Mouse (Mus musculus): ENCODE measurements around the gene Wnt7a.
A peak's percentile ranks its signal among the peaks of the same experiment; 100 is the strongest.

Gene Wnt7a

DNA sequence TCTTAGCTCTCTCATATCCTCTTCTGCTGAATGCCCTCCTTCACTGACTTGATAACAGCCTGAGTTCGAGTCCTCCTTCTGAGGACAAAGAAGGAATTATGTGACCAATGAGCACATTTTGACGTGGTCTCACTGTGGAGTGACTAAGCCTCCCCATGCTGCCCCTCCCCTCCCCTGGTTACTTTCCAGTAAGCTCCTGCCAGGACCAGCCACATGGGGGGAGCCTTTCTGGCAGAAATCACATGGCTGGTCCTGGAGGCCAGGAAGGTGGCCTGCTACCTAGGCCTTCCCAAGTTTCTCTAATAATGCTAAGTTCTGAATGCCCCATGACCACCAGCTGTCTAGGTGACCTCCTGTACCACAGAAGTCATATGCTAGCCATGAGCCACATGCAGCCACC, 27.3 kb downstream of the Wnt7a start:
- no peak for DNase-seq

DNA sequence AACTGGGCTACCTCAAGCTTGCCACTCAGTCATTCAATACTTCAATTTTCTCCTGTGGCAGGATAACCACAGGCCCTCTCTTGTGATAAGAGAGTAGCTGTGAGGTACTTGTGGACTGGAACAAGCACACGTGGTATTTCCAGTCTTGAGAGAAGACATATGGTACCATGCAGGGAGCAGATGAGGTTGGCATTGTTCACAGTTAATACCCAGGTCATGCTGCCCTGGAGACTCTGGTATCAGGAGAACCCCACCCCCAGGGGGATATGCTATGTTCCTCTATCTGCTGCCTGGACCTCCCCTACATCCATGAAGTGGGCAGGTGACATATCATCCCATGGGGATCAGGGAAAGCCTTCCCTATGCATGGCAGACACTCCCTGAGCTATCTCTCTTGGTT, 27.9 kb downstream of the Wnt7a start:
- no peak for DNase-seq

DNA sequence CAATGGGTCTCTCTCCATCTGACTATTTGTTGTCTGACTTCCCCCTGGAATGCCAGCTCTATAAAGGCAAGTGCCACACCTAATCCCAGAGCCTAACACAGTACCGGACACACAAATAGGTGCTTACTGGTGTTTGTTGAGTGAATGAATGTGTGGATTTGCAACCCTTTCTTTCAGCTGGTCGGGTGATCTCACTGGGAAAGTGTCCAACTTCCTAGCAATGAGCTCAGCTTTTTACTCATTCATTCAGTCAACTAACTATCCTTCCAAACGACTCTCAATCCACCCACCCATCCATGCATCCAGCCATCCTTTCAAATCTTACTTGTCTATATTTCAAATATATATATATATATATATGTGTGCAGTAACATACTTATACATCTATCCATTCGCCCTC, 31.3 kb downstream of the Wnt7a start:
- no peak for DNase-seq

DNA sequence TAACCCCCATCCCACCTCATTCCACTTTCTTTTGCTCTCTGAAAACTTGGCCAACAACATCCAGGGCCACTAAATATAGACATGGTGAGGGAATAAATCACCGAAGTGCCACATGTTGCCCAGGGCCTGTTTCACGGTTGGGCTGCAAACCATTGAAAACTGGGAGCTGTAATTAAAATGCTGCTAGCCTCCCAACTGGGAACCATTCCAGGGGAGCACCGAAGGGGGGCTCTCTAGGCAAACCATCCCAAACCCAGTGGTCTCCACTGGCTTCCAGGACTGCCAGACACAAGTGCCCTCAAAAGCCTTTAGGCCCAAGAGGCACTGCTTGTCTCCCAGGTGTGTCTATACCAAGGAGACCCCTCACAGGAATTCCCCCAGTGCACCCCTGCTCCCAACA, 31.9 kb downstream of the Wnt7a start:
- no peak for DNase-seq

DNA sequence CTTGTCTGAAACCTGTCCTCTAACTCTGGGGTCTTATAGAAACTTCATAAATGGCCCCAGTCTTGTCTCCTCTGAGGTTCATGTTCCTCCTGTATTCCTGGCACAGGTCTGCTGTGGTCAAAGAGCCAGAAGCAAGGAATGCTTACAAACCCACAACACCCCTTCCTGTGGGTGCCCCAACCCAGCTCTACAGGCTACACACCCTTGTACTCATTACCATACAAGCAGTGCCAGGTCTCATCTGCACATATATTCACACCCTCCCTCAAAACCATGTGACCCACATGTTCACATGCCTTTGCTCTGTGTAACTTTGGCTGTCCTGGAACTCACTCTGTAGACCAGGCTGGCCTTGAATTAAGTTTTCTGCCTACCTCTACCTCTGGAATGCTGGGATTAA, 38.2 kb downstream of the Wnt7a start:
- no peak for DNase-seq

DNA sequence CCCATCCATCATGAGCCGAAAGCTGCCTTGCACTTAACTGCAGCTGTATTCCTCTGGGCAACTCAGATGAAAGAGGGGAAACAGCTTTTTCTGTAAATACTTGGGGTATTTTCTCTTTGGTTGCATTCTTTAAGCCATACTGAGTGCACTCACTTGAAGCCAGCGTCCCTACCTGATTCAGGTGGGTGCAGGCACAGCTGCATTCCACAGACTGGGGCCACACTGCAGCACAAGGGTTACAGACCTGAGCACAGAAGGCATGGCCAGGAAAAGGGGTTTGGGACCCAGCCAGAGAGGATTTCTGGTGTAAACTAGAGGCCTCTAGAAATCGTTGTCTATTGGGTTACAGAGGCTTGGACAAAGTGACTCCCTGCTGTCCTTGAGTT, 38.6 kb downstream of the Wnt7a start:
- no peak for DNase-seq

DNA sequence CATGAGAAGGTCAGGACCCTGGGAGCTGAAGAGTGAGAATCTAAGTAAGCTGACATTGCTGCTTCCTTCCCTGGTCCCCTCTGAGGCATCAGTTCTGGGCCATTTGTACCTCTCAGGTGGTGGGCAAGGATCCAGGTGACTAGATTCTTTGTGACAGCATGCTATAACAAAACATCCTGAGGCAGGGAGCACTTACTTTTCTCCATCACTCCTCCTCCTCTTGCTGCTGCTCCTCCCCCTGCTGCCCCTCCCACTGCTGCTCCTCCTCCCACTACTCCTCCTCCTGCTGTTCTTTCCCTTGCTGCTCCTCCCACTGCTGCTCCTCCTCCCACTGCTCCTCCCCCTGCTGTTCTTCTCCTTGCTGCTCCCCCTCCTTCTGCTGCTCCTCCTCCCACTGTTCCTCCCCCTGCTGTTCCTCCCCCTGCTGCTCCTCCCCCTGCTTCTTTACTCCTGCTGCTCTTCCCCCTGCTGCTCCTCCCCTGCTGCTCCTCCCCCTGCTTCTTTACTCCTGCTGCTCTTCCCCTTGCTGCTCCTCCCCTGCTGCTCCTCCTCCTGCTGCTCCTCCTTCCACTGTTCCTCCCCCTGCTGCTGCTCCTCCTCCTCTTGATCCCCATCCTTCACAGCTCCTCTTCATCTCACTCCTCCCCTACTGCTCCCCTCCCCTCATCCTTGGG, 39.1 kb downstream of the Wnt7a start:
- DNase-seq: no peak

DNA sequence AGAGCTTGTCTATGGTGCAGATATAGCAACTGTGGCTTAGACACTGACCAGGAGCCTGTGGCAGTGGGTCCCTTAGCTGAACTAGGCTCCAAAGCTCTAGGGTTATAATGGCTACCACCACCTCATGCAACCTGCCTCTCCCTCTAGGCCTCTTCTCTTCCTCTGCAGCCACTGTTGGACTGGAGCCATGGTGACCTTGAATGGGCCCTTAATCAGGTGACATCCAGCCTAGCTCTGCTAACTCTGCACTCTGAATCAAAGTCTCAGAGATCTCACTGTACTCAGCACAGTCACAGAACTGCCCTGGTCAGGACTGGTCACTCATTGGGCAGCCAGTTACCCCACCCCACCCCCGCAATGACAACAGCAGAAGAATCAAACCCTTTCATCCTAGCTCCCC, 44.4 kb downstream of the Wnt7a start:
- peak; percentile 40 for DNase-seq

DNA sequence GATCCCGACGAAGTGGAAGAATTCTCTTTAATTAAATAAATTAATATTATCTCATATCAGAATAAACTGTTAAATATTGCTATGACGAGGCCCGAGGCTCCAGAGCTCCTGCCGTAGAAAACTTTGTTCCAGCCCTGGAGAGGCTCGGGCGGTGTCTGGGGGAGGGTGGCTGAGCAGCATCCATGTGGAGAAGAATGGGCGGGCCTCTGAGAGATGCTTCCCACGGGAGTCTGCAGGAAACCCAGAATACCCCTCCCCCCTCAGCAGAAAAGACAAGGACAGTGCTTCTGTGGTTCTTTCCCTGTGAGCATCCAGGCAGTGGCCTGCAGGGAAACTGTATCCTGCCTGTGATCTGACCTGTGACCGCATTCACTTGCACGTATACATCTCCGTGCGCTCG, 45.7 kb downstream of the Wnt7a start:
- DNase-seq: no peak

DNA sequence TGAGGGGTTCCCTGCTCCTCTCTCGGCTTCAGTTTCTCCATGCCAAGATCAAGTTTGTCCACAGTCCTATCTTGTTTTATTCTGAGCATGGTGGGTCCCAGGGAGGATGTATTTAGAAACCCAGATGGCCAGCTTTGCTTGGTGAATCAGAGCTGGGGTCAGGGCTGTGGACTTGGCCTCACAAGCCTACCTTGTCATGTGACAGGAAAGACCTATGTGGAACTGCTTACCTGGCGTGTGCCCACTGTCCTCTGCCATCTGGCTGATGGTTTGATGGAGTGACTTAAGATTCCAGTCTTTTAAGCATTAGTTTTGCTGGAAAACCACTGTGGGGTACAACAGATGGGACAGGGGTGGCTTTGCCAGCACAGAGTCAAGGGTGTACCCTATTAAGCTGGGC, 48.4 kb downstream of the Wnt7a start:
- DNase-seq: no peak

DNA sequence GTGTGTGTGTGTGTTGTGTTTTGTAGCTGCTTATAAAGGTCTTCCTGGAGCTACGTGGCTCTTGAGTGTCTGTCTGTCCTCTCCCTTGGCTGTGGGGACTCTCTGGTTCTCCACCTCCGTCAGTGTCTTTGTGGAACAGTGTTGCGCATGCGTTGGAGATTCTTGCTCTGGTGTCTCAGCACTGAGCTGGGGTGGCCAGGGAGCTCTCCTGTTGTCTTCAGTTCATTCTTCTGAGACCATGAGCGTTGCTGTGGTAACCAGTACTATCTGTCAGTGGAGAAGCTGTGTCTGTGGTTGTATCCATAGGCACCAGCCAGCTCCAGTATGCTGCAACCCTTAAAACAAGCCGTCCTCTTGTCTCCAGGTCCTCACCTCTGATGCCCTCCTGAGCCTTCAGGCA, 50.2 kb downstream of the Wnt7a start:
- DNase-seq: no peak

DNA sequence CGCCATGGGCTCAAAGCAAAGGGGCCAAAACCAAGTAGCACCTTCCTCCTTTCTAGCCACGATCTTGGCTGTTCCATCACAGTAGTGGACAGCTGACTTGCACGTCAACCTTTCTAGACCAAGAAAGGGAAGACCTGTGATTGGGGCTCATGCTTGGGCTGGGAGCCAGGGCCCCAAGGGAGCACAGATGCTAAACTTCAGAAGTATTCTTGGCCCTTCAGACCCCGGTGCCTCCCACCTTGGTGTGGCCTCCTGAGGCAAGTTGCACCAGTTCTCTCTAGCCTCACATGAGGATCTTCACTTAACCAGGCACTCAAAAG, 50.8 kb downstream of the Wnt7a start:
- DNase-seq: no peak

DNA sequence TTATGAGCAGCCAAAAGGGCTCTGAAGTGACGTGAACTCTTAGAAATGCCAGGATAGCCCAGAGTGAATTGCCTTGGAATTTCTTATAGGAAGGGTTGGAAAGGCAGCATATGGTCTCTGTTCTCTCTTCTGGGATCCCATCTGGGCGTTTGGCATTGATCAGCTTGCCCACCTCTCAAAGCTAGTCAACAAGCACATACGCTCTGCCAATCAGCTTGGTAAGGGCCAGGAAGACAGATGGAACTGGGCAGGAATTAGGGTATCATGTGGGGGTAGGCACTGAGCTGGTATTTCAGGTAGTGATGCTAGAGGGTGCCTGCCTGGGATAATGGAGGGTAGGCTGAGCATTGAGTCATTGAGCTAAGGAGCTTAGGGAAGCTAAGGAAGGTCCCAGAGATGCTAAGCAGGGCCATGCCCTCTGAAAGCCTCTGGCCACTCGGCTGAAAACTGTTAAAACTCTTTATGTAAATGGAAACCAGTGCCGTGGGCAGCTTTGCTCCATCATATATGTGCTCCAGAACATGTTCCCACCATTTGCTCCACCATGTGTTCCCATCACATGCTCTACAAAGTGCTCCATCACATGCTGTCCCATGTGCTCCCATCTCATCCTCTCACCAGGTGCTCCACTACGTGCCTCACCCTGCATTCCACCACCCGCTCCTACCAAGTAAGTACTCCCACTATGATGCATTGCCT, 51.3 kb downstream of the Wnt7a start:
- no peak for DNase-seq

DNA sequence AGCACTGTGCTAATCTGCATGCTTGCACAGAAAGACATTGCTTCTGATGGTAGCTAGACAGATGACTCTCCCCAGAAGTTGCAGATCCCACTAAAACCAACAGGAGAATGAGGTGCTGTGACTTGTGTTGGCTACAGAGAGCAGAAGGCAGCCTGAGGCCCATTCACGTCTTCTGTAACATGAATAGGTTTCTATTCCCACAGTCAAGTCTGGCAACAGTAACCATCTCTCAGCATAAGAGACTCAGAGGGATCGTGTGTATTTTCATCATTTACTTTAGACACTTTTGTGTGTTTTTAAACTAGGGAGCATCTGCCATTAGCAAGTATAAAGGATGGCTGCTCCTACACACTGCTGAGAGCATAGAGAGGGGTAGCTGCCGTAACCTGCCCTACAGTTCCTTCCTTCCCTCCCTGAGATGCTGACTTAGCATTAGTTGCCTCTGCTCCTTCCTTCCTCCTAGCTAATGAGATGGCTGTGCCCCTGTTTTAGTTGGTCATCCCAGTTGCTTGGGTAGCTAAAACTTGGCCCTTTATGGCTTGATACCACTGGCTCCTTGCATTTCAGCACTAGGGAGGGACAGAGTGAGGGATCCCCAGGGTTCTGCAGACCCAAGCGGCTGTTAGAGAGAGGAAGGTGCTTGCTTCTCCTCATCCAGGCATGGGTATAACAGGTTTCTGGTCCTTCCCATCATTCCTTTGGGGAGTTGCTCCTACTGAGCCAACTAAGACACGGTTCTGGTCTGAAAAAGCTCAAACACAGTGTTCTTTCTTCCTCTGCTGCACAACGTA, 52.1 kb downstream of the Wnt7a start:
- no peak for DNase-seq

DNA sequence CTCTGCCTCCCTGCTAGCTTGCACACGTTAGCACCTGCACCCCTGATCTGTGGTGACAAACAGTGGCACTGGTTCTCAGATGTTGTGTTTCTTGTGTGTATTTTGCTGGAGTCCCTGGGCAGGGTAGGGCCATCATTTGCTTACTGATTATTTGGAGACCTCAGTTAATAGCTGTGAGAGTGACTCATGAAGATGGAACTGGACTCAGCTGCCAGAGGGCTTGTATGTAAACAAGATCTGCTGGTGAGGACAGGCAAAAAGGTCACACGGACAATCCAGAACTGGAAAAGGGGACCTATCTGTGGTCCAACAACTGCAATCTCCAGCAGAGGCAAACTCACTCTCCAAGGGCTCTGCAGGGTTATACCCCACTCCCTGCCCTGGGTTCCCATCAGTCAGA, 52.8 kb downstream of the Wnt7a start:
- no peak for DNase-seq

DNA sequence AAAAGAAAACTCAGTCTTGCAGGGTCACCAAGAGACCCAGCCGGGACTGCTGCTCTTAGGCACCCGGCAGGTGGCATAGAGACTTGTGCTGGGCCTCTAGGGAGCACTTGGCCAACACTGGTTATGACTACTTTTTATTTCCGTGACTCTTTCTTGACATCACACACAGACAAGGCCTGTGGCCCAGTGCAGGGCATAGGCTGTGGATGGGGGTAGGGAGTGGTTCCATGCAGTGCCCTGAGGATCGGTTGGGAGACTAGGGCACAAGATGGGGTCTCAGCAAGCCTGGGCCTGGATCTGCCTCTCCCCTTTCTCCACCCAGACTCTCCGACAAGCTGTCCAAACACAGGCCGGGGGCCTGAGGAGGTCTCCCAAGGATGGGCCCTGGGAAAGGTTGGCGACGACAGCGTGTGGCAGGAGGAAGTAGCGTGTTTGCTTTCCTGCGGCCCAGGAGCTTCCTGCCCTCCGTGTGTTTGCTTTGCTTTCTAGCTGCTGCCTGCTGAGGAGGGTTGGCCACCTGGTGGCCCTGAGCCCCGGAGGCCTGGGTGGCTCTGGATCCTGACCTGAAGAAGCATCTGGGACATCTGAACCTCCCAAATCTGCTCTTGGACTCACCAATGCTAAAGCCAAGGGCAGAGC, 53.8 kb downstream of the Wnt7a start:
- DNase-seq: no peak

DNA sequence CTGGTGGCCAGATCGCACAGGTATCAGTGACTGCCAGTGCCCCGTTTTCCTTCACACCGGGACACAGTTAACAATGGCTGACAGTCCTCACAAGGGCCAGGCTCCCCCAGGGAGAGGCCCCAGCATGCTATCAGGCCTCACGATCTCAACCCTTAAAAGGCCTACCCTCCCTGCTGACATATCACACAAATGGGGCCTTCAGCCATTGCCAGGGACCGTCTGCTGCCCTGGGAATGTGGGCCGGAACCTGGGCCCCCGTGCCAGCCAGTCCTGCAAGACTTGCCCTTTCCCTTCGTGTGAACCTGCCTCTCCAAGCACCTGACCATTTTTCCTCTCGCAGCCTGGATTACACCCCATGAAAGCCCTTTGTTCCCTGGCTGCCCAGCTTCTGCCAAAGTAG, 61.5 kb downstream of the Wnt7a start:
- no peak for DNase-seq

DNA sequence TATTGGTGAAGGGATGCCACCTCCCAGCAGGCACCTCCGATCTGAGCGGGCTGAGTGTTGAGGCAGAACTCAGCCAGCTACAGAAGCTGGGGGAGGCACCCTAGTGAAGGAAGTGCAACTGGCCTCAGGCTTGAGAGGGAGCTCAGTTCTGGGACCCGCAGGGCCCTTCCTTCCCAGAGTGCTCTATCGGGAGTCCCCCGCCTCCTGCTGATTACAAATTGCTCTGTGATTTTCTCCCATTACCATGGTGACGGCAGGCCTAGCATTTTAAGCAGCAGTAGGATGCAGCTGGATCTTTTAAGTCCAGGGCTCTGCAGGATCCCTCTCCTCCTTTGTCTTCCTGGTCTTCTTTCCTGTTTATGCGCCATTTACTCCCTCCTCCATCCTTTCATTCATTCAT, 63.4 kb downstream of the Wnt7a start:
- DNase-seq: no peak

DNA sequence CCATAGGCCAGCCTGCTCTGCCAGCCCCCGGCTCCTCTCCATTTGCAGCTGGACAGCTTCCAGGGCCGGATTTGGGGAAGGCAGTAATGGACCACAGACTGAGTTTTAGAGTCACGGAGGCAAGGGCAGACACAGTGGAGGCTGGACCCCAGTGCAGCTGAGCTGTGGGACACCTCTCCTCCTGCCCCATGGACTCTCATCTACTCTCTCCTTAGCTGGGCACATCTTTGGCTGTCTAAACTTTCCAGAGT, 64.3 kb downstream of the Wnt7a start:
- no peak for DNase-seq

DNA sequence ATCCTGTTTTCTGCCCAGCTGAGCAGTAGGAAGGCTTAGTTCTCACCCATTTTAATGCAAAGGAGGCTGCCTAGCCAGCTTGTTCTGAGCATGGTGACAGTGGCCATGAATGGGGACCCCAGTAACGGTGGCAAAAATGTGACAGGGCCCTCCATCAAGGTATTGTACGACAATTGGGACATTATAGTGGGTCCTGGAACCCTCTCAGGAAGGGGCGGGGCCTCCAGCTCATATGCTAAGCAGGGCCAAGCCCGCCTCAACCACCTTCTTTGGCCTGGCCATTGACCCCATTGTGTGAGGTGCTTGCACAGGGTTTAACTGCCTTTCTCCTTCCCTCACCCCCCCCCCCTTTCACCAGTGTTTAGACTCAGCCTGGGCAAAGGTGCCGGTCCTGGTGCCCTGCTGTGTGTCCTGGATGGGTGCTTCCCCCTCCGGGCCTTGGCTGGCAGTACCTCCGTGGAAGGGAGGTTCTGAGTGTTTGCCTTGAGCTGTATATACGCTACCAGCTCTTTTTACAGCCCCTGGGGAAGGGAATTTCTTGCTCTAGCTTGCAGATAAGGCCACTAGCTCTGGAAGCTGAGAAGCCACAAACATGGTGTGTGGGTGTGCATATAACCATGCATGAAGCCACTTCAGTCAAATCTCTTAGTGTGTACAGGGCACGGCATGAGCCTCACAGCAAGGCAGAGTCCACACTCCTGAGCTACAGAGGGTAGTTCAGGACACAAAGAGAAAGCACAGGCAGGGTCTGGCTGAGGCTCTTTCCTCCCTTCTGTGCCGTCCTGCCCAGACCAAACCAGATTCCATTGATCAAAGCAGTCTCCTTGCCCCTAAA, 64.9 kb downstream of the Wnt7a start:
- no peak for DNase-seq

DNA sequence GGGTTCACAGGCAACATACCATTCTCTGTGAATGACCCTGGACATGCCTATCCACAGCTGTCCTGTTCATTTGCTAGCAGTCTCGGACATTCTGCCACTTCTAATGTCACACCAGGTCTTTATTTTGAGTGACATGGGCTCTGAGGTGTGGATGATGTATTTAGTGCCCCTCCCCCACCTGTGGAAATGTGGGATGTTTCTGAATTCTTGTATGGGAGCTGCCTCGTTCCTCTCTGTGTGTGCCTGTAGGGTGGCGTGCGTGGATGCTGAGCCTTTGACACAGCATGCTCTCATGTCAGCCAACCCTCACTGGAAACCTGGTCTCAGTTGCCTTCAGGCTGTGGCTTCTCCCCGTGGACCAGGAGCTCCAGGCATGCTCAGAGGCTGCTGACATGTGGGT, 66.1 kb downstream of the Wnt7a start:
- DNase-seq: no peak

DNA sequence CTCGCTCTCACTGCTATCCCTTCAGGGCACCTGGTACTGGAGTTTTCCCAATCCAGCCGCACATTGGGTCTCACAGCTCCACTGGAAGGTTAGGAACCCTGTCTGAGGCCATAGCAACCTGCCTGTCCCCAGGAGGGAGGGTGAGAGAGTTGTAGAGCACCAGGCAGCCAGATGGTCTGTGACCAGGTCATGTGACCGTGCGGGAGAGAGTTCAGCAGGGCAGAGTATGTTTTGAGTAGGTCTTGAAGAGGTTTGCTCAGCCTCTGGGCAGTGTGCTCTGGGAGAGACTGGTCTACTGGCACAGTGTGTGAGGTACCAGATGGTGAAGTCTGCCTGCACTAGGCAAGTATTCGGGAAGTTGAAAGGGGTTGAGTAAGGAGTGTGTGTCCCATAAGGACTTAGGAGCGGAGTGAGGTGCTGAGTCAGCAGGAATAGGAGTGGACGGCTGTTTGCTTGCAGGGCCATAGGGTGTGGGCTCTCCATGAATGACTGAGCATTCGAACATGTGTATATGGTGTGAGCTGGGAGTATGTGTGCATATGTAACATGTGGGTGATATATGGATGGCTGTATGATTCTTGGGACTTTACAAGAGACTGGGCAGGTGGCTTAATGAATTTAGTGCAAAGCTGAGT, 71.4 kb downstream of the Wnt7a start:
- peak; percentile 4 for DNase-seq

DNA sequence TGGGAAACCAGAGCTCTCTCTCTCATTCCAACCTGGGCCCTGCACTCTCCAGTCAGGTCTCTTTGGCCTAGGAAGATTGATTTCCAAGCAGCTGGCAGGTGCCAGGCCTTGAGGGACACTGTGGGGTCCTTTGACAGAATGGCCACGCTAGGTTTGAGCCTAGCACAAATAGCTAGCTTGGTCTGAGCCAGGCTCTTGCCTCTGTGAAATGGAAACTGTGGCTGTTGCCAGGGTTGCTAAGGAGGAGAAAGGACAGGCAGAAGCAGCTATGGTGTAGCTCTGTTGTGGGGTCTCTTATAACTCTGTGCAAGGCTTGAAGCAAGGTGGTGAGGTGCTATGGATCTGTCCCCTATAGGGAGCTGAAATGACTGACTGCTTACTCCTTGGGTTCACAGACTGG, 75.7 kb downstream of the Wnt7a start:
- DNase-seq: no peak

All from kidney, adult 9 months (tissue).